Mouse (Mus musculus) c-Kit-positive CD71-negative TER-119-negative erythroid progenitor cells, embryonic 14.5 days (primary cell): ENCODE measurements around the gene Itga2b.
A peak's percentile ranks its signal among the peaks of the same experiment; 100 is the strongest.

ENCODE experiments used
- DNase-seq: peaks from one replicate; pipeline ENCODE4 v3.0.0-alpha.2; 2013; ENCODE audit warnings: low read depth

Gene Itga2b

GRCm38 (mm10) chr11:102469648-102470357 is at the start of gene Itga2b:
Gene Itga2b (minus strand): TSS chr11:102470122.
- no peak for DNase-seq

GRCm38 (mm10) chr11:102514793-102515424 is 45.0 kb upstream of the Itga2b start:
- no peak for DNase-seq

- DNase-seq = no peak
Observed at GRCm38 (mm10) chr11:102510226-102510625, 40.3 kb upstream of the Itga2b start.

- no peak for DNase-seq
Observed at GRCm38 (mm10) chr11:102496732-102497131, 26.8 kb upstream of the Itga2b start.

- no peak for DNase-seq
Observed at GRCm38 (mm10) chr11:102496206-102496605, 26.3 kb upstream of the Itga2b start.

- no peak for DNase-seq
Observed at GRCm38 (mm10) chr11:102495742-102496141, 25.8 kb upstream of the Itga2b start.

- no peak for DNase-seq
Observed at GRCm38 (mm10) chr11:102495114-102495513, 25.2 kb upstream of the Itga2b start.

- no peak for DNase-seq
Observed at GRCm38 (mm10) chr11:102494063-102494650, 24.2 kb upstream of the Itga2b start.

- DNase-seq = no peak
Observed at GRCm38 (mm10) chr11:102493241-102493640, 23.3 kb upstream of the Itga2b start.

- DNase-seq = no peak
Observed at GRCm38 (mm10) chr11:102487901-102488300, 18.0 kb upstream of the Itga2b start.

- DNase-seq = peak; percentile 52
Observed at GRCm38 (mm10) chr11:102486733-102487386, 16.9 kb upstream of the Itga2b start.

- DNase-seq = no peak
Observed at GRCm38 (mm10) chr11:102481779-102482178, 11.9 kb upstream of the Itga2b start.

- DNase-seq = no peak
Observed at GRCm38 (mm10) chr11:102480897-102481296, 11.0 kb upstream of the Itga2b start.

- no peak for DNase-seq
Observed at GRCm38 (mm10) chr11:102480111-102480510, 10.2 kb upstream of the Itga2b start.

- no peak for DNase-seq
Observed at GRCm38 (mm10) chr11:102479581-102479980, 9.7 kb upstream of the Itga2b start.

GRCm38 (mm10) chr11:102478671-102479070 is 8.7 kb upstream of the Itga2b start:
- no peak for DNase-seq

- no peak for DNase-seq
Observed at GRCm38 (mm10) chr11:102475027-102475426, 5.1 kb upstream of the Itga2b start.

- DNase-seq = peak; percentile 92
Observed at GRCm38 (mm10) chr11:102467041-102467631, 2.8 kb downstream of the Itga2b start.

GRCm38 (mm10) chr11:102465713-102466436 is 4.0 kb downstream of the Itga2b start:
- DNase-seq = no peak

GRCm38 (mm10) chr11:102464901-102465300 is 5.0 kb downstream of the Itga2b start:
- DNase-seq = no peak

GRCm38 (mm10) chr11:102461764-102462163 is 8.2 kb downstream of the Itga2b start:
- DNase-seq = no peak

GRCm38 (mm10) chr11:102460541-102460940 is 9.4 kb downstream of the Itga2b start:
- no peak for DNase-seq
